Mouse (Mus musculus) erythroblast, adult 5-6 weeks (primary cell): ENCODE measurements at regions not wholly inside any gene's neighbourhood (a gene's known extent, or its start where the extent isn't known, plus 50 kb on each side); places are given as distances from the start of the nearest gene placed in this dataset.
A peak's percentile ranks its signal among the peaks of the same experiment; 100 is the strongest.

Experiments used
- ATAC-seq: replicated peaks from 2 replicates; pipeline ENCODE4 v1.8.0; 2016; ENCODE audit warnings: moderate number of reproducible peaks, mild to moderate bottlenecking, moderate TSS enrichment, inconsistent platforms; ENCODE audit not compliant: poor library complexity, low FRiP score, severe bottlenecking

GRCm38 (mm10) chr9:122437464-122437863, 86.1 kb downstream of the Abhd5 start:
- ATAC-seq, result no peak

GRCm38 (mm10) chr9:122446387-122447105, 95.1 kb downstream of the Abhd5 start:
- no peak for ATAC-seq

GRCm38 (mm10) chr9:122447568-122447967, 96.2 kb downstream of the Abhd5 start:
- ATAC-seq, result no peak

- no peak for ATAC-seq
Measured at GRCm38 (mm10) chr9:122448342-122448741, 96.9 kb downstream of the Abhd5 start.

- ATAC-seq, result no peak
Measured at GRCm38 (mm10) chr9:122450524-122450923, 99.1 kb downstream of the Abhd5 start.

- ATAC-seq, result no peak
Measured at GRCm38 (mm10) chr9:122455301-122455700, 103.9 kb downstream of the Abhd5 start.

- no peak for ATAC-seq
Measured at GRCm38 (mm10) chr9:122455779-122456178, 104.4 kb downstream of the Abhd5 start.

- ATAC-seq, result no peak
Measured at GRCm38 (mm10) chr9:122459491-122459890, 108.1 kb downstream of the Abhd5 start.

- peak; percentile 62 for ATAC-seq
Measured at GRCm38 (mm10) chr9:122471539-122471938, 120.1 kb downstream of the Abhd5 start.

- ATAC-seq, result no peak
Measured at GRCm38 (mm10) chr9:122476356-122476755, 124.9 kb downstream of the Abhd5 start.

- no peak for ATAC-seq
Measured at GRCm38 (mm10) chr9:122487001-122487400, 135.6 kb downstream of the Abhd5 start.

GRCm38 (mm10) chr9:122494691-122495090, 143.3 kb downstream of the Abhd5 start:
- ATAC-seq, result no peak

GRCm38 (mm10) chr9:122496482-122496985, 145.1 kb downstream of the Abhd5 start:
- no peak for ATAC-seq

GRCm38 (mm10) chr9:122501864-122502341, 150.5 kb downstream of the Abhd5 start:
- ATAC-seq, result no peak

GRCm38 (mm10) chr9:122521569-122521968, 170.2 kb downstream of the Abhd5 start:
- ATAC-seq, result no peak

GRCm38 (mm10) chr9:122525621-122526055, 174.2 kb downstream of the Abhd5 start:
- ATAC-seq, result no peak

- no peak for ATAC-seq
Measured at GRCm38 (mm10) chr9:122528267-122528666, 176.9 kb downstream of the Abhd5 start.

- no peak for ATAC-seq
Measured at GRCm38 (mm10) chr9:122529721-122530120, 178.3 kb downstream of the Abhd5 start.

- no peak for ATAC-seq
Measured at GRCm38 (mm10) chr9:122531806-122532205, 180.4 kb downstream of the Abhd5 start.

- no peak for ATAC-seq
Measured at GRCm38 (mm10) chr9:122534121-122534814, 182.9 kb downstream of the Abhd5 start.

GRCm38 (mm10) chr9:122534965-122535364, 183.6 kb downstream of the Abhd5 start:
- ATAC-seq, result no peak
